Mouse (Mus musculus): ENCODE results near the gene Ly86.

Gene Ly86

DNA sequence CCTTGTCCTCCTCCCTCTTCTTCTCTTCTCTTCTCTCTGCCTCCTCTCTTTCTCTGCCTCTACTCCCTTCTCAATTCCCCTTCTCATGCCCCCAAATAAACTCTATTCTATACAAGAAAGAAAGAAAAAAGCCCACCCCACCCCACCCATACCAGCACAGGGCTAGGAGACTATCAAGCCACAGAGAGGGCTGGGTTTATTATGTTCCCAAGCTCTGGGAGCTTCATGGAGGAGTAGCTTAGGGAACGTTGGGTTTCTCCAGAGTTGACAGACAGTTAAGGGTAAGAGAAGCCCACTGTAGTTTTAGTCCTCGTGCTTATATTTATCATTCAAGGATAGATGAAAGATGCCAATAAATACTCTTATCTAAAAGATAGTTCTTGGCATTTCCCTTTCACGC is 88.7 kb downstream of the Ly86 start:
- DNase-seq = no peak

DNA sequence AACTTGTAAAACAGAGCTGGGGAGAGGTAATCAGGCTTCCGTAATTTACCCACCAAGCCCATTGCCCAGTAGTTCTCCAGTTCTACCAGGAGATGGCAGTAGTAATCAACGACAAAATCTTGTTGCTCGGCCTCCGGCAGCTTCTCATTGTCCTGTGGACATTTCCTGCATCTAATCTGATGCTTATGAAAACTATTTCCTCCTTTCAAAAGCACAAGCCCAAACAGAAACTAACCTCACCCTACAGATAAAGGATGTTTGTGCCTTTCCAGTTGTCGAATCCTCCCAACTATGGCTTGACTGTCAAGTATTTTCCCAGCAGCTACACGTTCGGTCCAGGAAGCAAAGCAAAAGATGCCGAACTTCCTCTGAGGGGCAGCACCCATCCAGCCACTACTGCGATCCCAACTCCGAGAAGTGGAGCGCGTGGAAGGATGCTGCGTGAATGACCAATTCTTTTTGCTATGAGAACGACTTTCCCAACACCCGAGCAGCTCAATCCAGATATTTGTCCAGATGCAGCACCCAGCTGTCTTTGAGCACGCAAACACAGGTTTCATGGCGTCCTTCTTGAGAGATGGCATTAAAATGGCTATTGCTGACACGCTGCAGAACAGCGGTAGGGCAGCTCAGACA is 89.2 kb downstream of the Ly86 start:
- peak; percentile 58 for DNase-seq

DNA sequence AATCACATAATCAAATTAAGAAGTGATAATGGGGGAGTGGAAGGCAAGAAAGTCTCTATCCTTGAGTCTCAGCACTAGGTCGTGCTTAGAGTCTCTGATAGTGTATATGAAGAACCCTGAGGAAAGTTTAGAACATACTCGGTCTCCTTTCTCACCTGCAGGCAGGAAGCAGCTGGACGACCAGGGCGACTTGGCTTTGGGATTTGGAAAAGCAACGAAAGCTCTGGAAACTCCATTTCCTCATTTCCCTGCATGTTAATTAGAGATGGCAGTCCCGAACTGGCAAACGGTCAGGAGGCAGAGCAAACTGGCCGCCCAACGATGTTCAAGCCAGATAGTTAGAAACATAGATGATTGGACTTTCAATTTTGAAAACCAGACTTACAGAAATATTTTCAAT is 89.8 kb downstream of the Ly86 start:
- no peak for DNase-seq

DNA sequence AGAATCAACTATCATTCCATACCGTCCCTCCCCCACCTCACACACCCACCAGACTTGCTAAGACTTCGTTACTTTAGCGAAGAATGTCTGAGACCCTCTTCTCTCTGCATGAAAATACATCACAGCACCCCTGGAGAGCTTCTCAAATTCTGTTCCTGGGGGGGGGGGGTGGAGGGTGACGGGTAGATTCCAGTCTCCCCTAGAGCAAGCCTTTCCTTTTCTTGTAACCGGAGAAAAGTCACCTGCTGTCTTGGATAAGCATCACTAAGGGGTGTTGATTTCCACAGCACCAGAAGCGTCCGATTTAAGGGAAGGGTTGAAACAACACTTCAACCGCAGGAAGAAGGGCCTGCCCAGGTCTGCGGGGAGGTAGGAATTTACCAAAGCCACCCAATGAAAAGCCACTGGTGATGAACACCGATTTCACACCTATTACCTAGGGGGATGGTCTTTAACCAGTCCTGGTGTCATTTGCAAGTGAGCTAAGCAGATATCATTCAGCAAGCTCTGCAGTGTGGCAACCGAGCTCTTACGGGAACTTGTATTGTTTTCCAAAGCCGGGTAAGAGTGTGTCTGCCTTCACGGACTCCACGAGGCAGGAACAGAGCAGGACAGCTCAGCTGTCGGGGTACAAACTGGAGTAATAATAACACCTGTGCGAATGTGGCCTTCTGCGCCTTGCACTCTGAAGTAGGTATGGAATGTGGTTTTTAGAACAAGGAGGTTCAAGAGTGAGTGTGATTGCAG is 91.4 kb downstream of the Ly86 start:
- DNase-seq = no peak

- DNase-seq = no peak
Observed at GRCm38 (mm10) chr13:37438788-37439187, 93.8 kb downstream of the Ly86 start.

- no peak for DNase-seq
Observed at GRCm38 (mm10) chr13:37439477-37439876, 94.5 kb downstream of the Ly86 start.

DNA sequence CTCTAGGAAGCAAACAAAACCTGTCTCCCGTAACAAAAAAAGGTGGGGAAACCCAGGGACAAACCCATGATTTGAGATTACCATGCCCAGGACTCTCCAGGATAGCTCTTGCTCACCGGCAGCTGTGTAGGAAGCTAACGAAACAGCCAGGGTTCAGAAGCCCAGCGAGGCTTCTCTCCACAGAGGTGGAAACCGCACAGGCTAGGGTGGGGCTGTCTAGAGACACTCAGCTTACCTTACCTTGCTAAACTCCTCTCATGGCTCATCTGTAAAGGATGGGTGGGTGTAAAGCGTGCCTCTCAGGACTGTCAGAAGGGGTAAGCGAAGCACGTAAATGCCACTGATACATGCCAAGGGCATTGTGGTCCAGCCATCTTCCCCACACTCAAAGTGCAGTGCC is 94.9 kb downstream of the Ly86 start:
- DNase-seq = no peak

GRCm38 (mm10) chr13:37440593-37441307 is 95.7 kb downstream of the Ly86 start:
- DNase-seq = no peak

DNA sequence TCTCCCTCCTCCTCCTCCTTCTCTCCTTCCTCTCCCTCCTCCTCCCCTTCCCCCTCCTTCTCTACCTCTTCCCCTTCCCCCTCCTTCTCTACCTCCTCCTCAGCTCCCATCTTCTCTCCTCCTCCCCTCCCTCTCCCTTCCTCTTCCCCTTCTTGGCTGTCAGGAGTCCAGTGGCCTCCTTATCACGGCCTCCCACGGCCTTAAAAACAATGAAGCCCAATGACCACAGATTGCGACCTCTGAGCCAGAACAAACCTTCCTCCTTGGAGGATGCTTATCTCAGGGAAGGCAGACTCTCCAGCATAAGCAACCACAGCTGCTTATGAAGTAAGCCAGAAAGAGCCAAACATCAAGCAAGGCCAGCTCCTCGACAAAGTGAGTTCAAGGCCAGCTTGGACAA is 97.0 kb downstream of the Ly86 start:
- no peak for DNase-seq

DNA sequence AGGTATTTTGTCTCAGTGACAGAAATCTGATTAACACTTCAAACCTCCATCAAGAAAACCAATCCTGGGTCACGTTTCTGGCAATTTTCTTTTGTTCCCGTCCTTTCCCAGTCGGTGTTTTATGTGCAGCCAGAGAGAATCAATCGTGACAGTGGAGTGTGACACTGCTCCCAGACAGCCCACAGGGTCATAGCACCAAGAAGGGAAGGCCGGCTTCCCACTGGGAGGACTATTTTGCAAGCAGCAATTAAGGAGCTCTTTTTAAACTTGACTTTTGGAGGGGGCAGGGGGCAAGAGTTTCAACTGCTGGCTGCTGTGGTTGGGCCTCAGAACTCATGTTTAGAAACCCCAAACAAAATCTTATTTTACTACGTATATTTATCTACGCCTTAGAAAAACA is 97.5 kb downstream of the Ly86 start:
- no peak for DNase-seq

DNA sequence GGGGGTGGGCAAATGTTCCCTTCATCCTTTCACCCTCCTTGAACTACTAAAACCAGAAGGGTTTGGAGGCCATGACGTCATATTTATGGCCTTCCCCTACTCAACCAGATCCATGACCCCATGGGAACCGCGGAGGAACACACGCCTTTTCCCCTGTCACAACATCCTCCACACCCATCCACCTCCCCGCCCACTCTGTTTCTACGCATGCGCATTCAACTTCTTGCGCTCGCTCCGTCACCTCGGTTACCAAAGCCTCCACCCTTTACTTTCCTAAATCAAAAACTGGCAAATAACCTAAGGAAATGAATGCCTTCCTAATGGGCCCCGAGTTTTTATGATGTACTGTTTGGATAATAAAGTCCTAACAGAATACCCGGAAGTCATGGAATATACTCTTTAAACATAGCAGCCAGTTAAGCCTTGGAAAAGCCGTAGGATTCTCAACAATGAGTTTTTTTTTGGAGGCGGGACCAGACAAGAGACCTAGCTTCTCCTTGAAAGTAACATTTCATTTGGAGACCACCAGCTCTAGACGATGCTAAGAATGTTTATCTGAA is 101.8 kb downstream of the Ly86 start:
- DNase-seq = no peak

DNA sequence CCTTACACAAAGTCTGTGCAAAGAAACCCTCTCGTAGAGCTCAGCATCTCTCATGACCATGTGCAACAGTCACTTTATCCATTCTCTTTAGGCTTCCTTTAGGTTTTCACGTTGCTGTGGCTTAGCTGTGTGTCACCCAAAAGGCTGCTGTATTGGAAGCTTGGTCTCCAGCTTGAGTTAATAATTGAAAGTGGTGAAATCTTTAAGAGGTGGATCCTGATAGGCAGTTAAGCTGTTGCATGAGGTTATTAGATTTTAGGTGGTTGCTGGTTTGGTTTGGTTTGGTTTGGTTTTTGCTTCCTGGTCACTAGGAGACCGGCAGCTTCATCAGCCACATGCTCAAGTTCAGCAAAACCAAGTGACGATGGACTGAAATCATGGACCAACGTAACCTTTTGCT is 106.0 kb downstream of the Ly86 start:
- no peak for DNase-seq

GRCm38 (mm10) chr13:37451471-37451870 is 106.5 kb downstream of the Ly86 start:
- DNase-seq = no peak

GRCm38 (mm10) chr13:37452022-37452941 is 107.3 kb downstream of the Ly86 start:
- DNase-seq = no peak

GRCm38 (mm10) chr13:37453203-37453602 is 108.2 kb downstream of the Ly86 start:
- DNase-seq = peak; percentile 64

- no peak for DNase-seq
Observed at GRCm38 (mm10) chr13:37454356-37454755, 109.3 kb downstream of the Ly86 start.

GRCm38 (mm10) chr13:37455561-37455960 is 110.6 kb downstream of the Ly86 start:
- no peak for DNase-seq

DNA sequence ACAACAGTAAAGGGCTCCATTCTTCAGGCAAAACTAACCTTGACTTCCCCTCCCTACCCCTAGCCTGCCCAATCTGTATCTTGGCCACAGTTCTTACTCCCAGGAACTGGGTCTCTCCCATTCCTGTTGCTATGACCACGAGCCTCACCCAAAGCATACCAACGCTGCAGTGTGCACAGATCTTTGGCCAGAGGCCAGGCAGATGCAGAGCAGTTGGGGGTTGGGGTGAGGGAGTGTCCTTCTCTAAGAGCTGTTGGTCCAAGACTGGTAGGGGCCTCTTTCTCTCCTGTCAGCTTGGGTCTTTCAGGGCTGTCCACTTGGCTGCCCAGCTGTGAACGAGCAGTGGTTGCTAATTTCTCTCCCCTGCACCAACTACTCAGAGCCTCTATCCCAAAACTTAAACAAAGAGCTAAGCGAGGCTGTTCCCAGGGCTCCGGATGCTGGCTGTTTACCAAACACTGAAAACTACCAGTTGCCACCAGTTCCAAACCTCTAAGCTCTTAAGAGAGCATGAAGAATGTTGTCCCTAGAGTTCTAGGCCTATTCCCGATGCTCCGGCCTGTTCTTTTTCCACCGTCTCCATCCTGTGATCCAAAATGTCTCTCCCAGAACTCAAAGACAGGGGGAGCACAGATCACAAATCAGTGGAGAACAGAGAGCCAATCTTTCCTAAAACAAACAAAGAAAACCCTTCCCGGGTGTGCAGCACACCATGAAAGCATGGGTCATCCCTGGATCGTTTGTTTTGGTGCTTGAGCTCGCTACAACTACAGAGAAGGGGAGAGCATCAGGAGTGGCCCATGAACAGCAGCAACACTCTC is 112.2 kb downstream of the Ly86 start:
- peak; percentile 31 for DNase-seq

GRCm38 (mm10) chr13:37458557-37458956 is 113.5 kb downstream of the Ly86 start:
- DNase-seq = no peak

GRCm38 (mm10) chr13:37459022-37459421 is 114.0 kb downstream of the Ly86 start:
- no peak for DNase-seq
